Mouse (Mus musculus) CD8-positive naive resting alpha-beta T cell, adult 2 months (primary cell): Measurements from ENCODE around the gene Pde4c.

Source experiments
- DNase-seq, 2 experiments: peaks; one replicate each; pipeline ENCODE4 v3.0.0; 2022; ENCODE audit warnings: low read depth in 2 of 2, low spot score in 2 of 2

The Pde4c gene

GRCm38 (mm10) chr8:70723486-70724210 lies at the start of gene Pde4c:
Gene Pde4c, plus strand, starts transcription at chr8:70723720.
- no peak for DNase-seq

- no peak for DNase-seq
Observed at GRCm38 (mm10) chr8:70674109-70674508, 49.4 kb upstream of the Pde4c start.

GRCm38 (mm10) chr8:70674716-70675115 lies 48.8 kb upstream of the Pde4c start:
- no peak for DNase-seq

GRCm38 (mm10) chr8:70675336-70675735 lies 48.2 kb upstream of the Pde4c start:
- DNase-seq = peak in 1 of 2 experiments; percentile 37

GRCm38 (mm10) chr8:70677451-70678080 lies 46.0 kb upstream of the Pde4c start:
- no peak for DNase-seq

GRCm38 (mm10) chr8:70678679-70679078 lies 44.8 kb upstream of the Pde4c start:
- no peak for DNase-seq

- no peak for DNase-seq
Observed at GRCm38 (mm10) chr8:70679404-70679803, 44.1 kb upstream of the Pde4c start.

- DNase-seq = no peak
Observed at GRCm38 (mm10) chr8:70680039-70680438, 43.5 kb upstream of the Pde4c start.

- DNase-seq = no peak
Observed at GRCm38 (mm10) chr8:70681410-70681809, 42.1 kb upstream of the Pde4c start.

- no peak for DNase-seq
Observed at GRCm38 (mm10) chr8:70682193-70682592, 41.3 kb upstream of the Pde4c start.

GRCm38 (mm10) chr8:70682692-70683091 lies 40.8 kb upstream of the Pde4c start:
- no peak for DNase-seq

- DNase-seq = no peak
Observed at GRCm38 (mm10) chr8:70684291-70684690, 39.2 kb upstream of the Pde4c start.

- DNase-seq = no peak
Observed at GRCm38 (mm10) chr8:70687576-70687975, 35.9 kb upstream of the Pde4c start.

GRCm38 (mm10) chr8:70688136-70688535 lies 35.4 kb upstream of the Pde4c start:
- DNase-seq = no peak

- DNase-seq = no peak
Observed at GRCm38 (mm10) chr8:70689892-70690390, 33.6 kb upstream of the Pde4c start.

- DNase-seq = no peak
Observed at GRCm38 (mm10) chr8:70691230-70691629, 32.3 kb upstream of the Pde4c start.

- no peak for DNase-seq
Observed at GRCm38 (mm10) chr8:70691727-70692231, 31.7 kb upstream of the Pde4c start.

- no peak for DNase-seq
Observed at GRCm38 (mm10) chr8:70693636-70694035, 29.9 kb upstream of the Pde4c start.

- DNase-seq = peak; percentile 41 to 44
Observed at GRCm38 (mm10) chr8:70695318-70696018, 28.1 kb upstream of the Pde4c start.

- peak in 1 of 2 experiments; percentile 44 for DNase-seq
Observed at GRCm38 (mm10) chr8:70696019-70696885, 27.3 kb upstream of the Pde4c start.

GRCm38 (mm10) chr8:70696946-70697345 lies 26.6 kb upstream of the Pde4c start:
- no peak for DNase-seq
